Mouse (Mus musculus): ENCODE measurements around the gene Ninj2.

Gene Ninj2

GRCm38 (mm10) chr6:120147411-120147810, 54.3 kb downstream of the Ninj2 start:
- DNase-seq, result no peak

- no peak for DNase-seq
Measured at GRCm38 (mm10) chr6:120148716-120149392, 55.7 kb downstream of the Ninj2 start.

- no peak for DNase-seq
Measured at GRCm38 (mm10) chr6:120149458-120150120, 56.4 kb downstream of the Ninj2 start.

GRCm38 (mm10) chr6:120150206-120150605, 57.1 kb downstream of the Ninj2 start:
- no peak for DNase-seq

GRCm38 (mm10) chr6:120151616-120152053, 58.5 kb downstream of the Ninj2 start:
- DNase-seq, result no peak

GRCm38 (mm10) chr6:120152739-120153696, 59.9 kb downstream of the Ninj2 start:
- no peak for DNase-seq

- no peak for DNase-seq
Measured at GRCm38 (mm10) chr6:120154526-120155309, 61.6 kb downstream of the Ninj2 start.

- DNase-seq, result no peak
Measured at GRCm38 (mm10) chr6:120155510-120155909, 62.4 kb downstream of the Ninj2 start.

- no peak for DNase-seq
Measured at GRCm38 (mm10) chr6:120157479-120157878, 64.3 kb downstream of the Ninj2 start.

- DNase-seq, result peak; percentile 36
Measured at GRCm38 (mm10) chr6:120159133-120159901, 66.2 kb downstream of the Ninj2 start.

- no peak for DNase-seq
Measured at GRCm38 (mm10) chr6:120162928-120163327, 69.8 kb downstream of the Ninj2 start.

GRCm38 (mm10) chr6:120164765-120165164, 71.6 kb downstream of the Ninj2 start:
- DNase-seq, result no peak

GRCm38 (mm10) chr6:120167574-120167973, 74.4 kb downstream of the Ninj2 start:
- no peak for DNase-seq

- no peak for DNase-seq
Measured at GRCm38 (mm10) chr6:120172294-120173017, 79.3 kb downstream of the Ninj2 start.

GRCm38 (mm10) chr6:120174028-120174601, 81.0 kb downstream of the Ninj2 start:
- DNase-seq, result peak; percentile 41

- peak; percentile 94 for DNase-seq
Measured at GRCm38 (mm10) chr6:120174602-120175115, 81.5 kb downstream of the Ninj2 start.

GRCm38 (mm10) chr6:120175650-120176049, 82.5 kb downstream of the Ninj2 start:
- peak; percentile 55 for DNase-seq

- peak; percentile 87 for DNase-seq
Measured at GRCm38 (mm10) chr6:120179044-120179755, 86.0 kb downstream of the Ninj2 start.

GRCm38 (mm10) chr6:120179756-120180206, 86.6 kb downstream of the Ninj2 start:
- no peak for DNase-seq
